Mouse (Mus musculus) forebrain, embryonic 10.5 days (tissue): ENCODE results near the gene C330007P06Rik. TPM values are rescaled to one million over a fixed set of nuclear protein-coding genes. Genes with fewer than 3 reads are reported as not detected.

Source experiments
- DNase-seq: peaks from one replicate; pipeline ENCODE4 v3.0.0-alpha.2; 2017; ENCODE audit warnings: low spot score; ENCODE audit errors: extremely low spot score
- H3K27ac ChIP-seq: fragments of 300-500 bp; sonication (generic); 2 replicates; pipeline ENCODE4 v1.5.1; 2016; ENCODE audit warnings: mild to moderate bottlenecking
- H3K27me3 ChIP-seq: fragments of 300-500 bp; sonication (generic); 2 replicates; pipeline ENCODE4 v1.6.1; 2016; ENCODE audit warnings: mild to moderate bottlenecking; ENCODE audit not compliant: poor library complexity, severe bottlenecking
- H3K36me3 ChIP-seq: fragments of 300-500 bp; sonication (generic); replicated peaks from 2 replicates; pipeline ENCODE4 v1.6.1; 2016; ENCODE audit warnings: mild to moderate bottlenecking, moderate library complexity
- H3K4me1 ChIP-seq: fragments of 300-500 bp; sonication (generic); 2 replicates; pipeline ENCODE4 v1.6.1; 2016
- H3K4me3 ChIP-seq: fragments of 300-500 bp; sonication (generic); 2 replicates; pipeline ENCODE4 v1.5.1; 2016; ENCODE audit warnings: mild to moderate bottlenecking, moderate library complexity
- H3K9me3 ChIP-seq: fragments of 300-500 bp; sonication (generic); 2 replicates; pipeline ENCODE4 v1.6.1; 2016; ENCODE audit warnings: mild to moderate bottlenecking, moderate library complexity
- WGBS: fragments of 180-500 bp; shearing (Covaris S2); methylation state at CpG from one replicate; pipeline ENCODE4 v1.1.7; 2016; 5-methylcytosine and 5-hydroxymethylcytosine counted together
- polyA plus RNA-seq: library from polyadenylated mRNA; unstranded; fragments of >200 nt; fragmentation: Nextera tagmentation; extraction: Ambion mirVana; gene quantifications from 2 replicates; pipeline ENCODE4 v1.2.1, GENCODE M21; 2016

The C330007P06Rik gene
- polyA plus RNA-seq, 1 experiment from 2014 or later = 32.7 TPM

- no peaks in the 10 kb centered on the region for H3K27me3 ChIP-seq
- H3K4me1 ChIP-seq = peaks cover 7% of the 10 kb centered on the region
- no peaks in the 10 kb centered on the region for H3K36me3 ChIP-seq
- DNase-seq = no peak
- peaks cover 6% of the 10 kb centered on the region; the same call in 1 of the 2 replicates for H3K9me3 ChIP-seq
- H3K4me3 ChIP-seq = no peak overlapping the region
- no peak overlapping the region for H3K27ac ChIP-seq
- 83% methylated on average over 3 of the region's 3 CpGs for WGBS
Observed at GRCm38 (mm10) chrX:36870372-36870771, 3.5 kb downstream of the C330007P06Rik start.

DNA sequence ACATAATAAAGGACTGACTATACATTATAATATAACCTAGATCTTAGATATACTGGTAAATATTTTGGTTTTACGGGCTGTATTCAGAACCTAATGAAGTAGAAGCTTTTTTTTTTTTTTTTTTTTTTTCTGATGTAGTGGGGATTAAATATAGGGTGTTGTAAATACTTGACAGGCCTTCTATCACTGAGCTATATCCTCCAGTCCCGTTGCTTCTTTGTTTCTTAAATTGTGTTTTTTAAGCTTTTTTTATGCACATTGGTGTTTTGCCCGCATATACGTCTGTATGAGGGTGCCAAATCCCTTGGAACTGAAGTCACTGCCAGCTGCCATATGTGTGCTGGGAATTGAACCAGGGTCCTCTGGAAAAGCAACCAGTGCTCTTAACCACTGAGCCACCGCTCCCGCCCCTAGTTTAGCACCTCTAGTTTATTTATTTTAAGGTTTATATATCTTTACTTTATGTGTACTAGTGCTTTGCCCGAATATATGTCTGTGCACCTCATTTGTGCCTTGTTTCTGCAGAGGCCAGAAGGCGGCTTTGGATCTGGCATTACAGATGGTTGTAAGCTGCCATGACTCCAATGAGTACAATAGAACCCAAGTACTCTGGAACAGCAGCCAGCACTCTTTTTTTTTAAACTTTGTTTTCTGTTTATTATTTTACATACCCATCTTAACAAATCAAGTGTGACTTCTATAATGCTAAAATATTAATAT is 9.1 kb downstream of the C330007P06Rik start:
- H3K27ac ChIP-seq = peak overlapping the region; percentile 81; the same call in 1 of the 2 replicates
- H3K4me1 ChIP-seq = peaks cover 10% of the 10 kb centered on the region
- DNase-seq = no peak

GRCm38 (mm10) chrX:36863766-36864608 is 9.9 kb downstream of the C330007P06Rik start:
- Histone ChIP-seq H3K9me3 (no peaks in the 10 kb centered on the region), H3K36me3 (0 out of 2 replicates have a peak, but pooled peaks cover 7% of the 10 kb centered on the region), H3K4me3 (peak overlapping the region; percentile 57), H3K27me3 (no peaks in the 10 kb centered on the region), H3K27ac (peak overlapping the region; percentile 81), H3K4me1 (peaks cover 10% of the 10 kb centered on the region)
- WGBS = 19% methylated on average over 43 of the region's 44 CpGs
- DNase-seq = peak; percentile 78

More for the DNA sequence above, 9.1 kb downstream of the C330007P06Rik start:
- Histone ChIP-seq H3K27me3 (no peaks in the 10 kb centered on the region), H3K4me3 (peak overlapping the region; percentile 57), H3K36me3 (0 out of 2 replicates have a peak, but pooled peaks cover 4% of the 10 kb centered on the region), H3K9me3 (no peaks in the 10 kb centered on the region)
- WGBS = 54% methylated on average over 8 of the region's 8 CpGs

DNA sequence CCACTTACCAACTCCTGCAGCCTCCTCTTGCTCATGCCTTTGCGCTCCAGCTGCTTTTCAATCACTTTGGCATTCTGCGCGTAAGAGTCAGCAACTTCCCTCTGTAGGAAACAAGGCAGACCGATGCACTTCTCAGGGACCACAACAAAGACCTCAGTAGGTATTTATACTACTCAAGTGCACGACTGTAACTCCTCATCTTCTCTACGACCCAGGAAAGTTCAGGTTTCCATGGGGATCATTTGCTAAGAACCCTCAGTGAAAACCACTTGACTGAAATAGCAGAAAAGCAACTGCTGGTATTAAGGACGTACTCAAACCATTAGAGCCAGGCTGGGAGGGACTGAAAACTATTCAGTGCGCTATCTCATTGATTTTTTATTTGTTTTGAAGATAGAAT is 21.3 kb downstream of the C330007P06Rik start:
- H3K27me3 ChIP-seq = no peaks in the 10 kb centered on the region
- no peak for DNase-seq
- H3K27ac ChIP-seq = no peak overlapping the region
- 86% methylated on average over 8 of the region's 8 CpGs for WGBS
- no peaks in the 10 kb centered on the region for H3K4me1 ChIP-seq
- no peaks in the 10 kb centered on the region for H3K9me3 ChIP-seq
- peaks cover 27% of the 10 kb centered on the region for H3K36me3 ChIP-seq
- H3K4me3 ChIP-seq = no peak overlapping the region

DNA sequence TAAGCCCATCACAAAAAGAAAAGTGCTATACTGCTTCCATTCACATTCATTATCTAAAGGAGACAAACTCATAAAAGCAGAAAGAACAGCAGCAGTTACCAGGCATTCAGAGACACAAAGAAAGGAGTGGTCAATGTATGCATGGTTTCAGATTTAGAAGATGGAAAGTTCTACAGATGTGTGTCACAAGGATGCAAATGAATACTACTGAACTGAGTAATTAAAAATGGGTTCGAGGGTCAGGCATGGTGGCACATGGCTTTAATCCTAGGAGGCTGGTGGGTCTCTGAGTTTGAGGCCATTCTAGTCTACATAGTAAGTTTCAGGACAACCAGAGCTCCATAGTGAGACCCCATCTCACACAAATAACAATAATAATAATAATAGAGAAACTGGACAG is 26.8 kb downstream of the C330007P06Rik start:
- Histone ChIP-seq H3K4me1 (no peaks in the 10 kb centered on the region), H3K4me3 (no peak overlapping the region), H3K9me3 (no peaks in the 10 kb centered on the region), H3K27ac (no peak overlapping the region), H3K27me3 (no peaks in the 10 kb centered on the region), H3K36me3 (peaks cover 15% of the 10 kb centered on the region)
- DNase-seq = no peak
- WGBS = 71% methylated on average over 1 of the region's 1 CpGs

- no peaks in the 10 kb centered on the region for H3K9me3 ChIP-seq
- WGBS = 88% methylated on average over 4 of the region's 4 CpGs
- H3K4me3 ChIP-seq = no peak overlapping the region
- no peak overlapping the region for H3K27ac ChIP-seq
- H3K4me1 ChIP-seq = no peaks in the 10 kb centered on the region
- H3K36me3 ChIP-seq = peaks cover 9% of the 10 kb centered on the region
- no peaks in the 10 kb centered on the region for H3K27me3 ChIP-seq
- DNase-seq = no peak
Observed at GRCm38 (mm10) chrX:36843346-36843990, 30.4 kb downstream of the C330007P06Rik start.

GRCm38 (mm10) chrX:36841698-36842097 is 32.2 kb downstream of the C330007P06Rik start:
- Histone ChIP-seq H3K36me3 (no peaks in the 10 kb centered on the region; the same call in 1 of the 2 replicates), H3K27me3 (no peaks in the 10 kb centered on the region), H3K27ac (no peak overlapping the region), H3K4me1 (no peaks in the 10 kb centered on the region), H3K9me3 (no peaks in the 10 kb centered on the region), H3K4me3 (no peak overlapping the region)
- no peak for DNase-seq
- 89% methylated on average over 6 of the region's 6 CpGs for WGBS

DNA sequence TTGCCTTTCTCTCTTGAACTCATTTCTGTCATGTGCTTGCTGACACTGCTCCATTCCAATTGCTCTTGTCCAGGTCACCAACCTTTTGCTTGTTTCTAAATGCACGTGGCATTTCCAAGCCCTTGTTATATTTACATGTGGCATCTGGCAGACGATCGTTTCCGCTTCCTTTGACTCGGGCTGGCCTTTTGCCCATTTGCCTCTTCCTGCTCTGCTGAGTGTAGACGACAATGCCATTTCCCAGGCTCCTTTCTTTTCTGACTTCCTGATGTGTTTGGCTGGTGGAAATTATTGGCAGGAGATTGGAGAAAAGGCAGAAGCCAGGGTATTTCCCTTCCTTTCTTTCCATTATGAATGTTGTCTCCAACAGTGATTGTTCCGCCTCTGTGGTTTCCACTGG is 34.5 kb downstream of the C330007P06Rik start:
- WGBS = 92% methylated on average over 7 of the region's 7 CpGs
- DNase-seq = no peak
- Histone ChIP-seq H3K36me3 (no peaks in the 10 kb centered on the region; the same call in 1 of the 2 replicates), H3K27me3 (no peaks in the 10 kb centered on the region), H3K27ac (no peak overlapping the region), H3K4me1 (peaks cover 3% of the 10 kb centered on the region; the same call in 1 of the 2 replicates), H3K9me3 (no peaks in the 10 kb centered on the region), H3K4me3 (no peak overlapping the region)

DNA sequence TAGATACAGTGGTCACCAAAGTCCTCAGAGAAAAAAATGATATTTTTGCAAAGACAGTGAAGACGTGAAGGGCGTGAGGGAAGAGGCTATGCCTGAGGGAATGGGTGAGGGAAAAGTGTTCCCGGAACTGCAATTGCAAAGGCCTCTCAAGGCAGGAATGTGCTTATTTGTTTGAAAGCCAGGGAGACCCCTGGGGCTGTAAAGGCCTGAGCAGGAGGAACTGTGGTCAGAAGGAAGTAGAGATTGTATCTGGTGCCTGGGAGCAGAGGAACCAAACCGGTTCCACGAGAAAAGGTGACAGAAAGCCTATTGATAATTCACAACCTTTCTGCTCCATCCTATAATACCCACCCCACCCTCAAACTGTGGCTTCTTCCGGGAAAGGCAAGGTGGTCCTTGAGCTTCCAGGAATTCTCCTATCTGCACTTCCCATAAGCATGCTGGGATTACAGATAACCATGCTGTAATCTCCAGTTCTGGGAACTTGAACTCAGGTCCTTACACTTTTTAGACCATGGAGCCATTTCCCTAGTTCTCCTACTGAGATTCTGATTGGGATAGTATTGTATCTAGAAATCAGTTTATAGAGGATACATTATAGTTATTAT is 36.7 kb downstream of the C330007P06Rik start:
- no peaks in the 10 kb centered on the region for H3K9me3 ChIP-seq
- 69% methylated on average over 6 of the region's 6 CpGs for WGBS
- H3K4me1 ChIP-seq = peaks cover 11% of the 10 kb centered on the region
- no peak overlapping the region for H3K27ac ChIP-seq
- no peak for DNase-seq
- no peaks in the 10 kb centered on the region for H3K27me3 ChIP-seq
- no peak overlapping the region for H3K4me3 ChIP-seq
- H3K36me3 ChIP-seq = no peaks in the 10 kb centered on the region

DNA sequence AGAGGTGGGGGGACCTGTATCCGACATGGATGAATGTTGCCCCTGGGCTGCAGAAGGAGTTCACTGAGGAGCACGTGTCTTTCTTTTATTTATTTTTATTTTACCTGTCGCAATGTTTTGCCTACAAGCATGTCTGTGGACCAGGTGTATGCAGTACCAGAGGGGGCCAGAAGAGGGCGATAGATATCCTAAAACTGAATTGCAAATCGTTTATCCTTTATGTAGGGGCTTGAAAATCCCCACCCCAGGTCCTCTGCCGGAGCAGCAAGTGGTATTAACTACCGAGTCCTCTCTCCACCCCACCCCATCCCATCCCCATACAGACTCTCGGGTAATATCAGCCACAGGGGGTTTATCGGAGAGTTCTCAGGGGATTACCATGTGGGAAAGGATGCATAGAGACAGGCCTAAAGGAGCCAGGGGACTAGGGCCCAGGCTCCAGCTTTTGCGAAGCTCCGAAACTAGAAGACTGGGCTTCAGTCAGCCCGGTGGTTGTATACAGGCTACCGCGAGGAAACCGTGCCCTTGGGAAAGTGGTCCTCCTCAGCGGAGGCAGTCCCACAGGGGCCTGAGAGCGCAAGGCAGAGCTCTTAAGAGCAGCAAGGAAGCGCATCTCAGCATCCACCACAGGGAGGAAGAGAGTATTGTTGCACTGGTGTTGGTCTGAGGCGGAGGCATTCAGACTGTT is 40.4 kb downstream of the C330007P06Rik start:
- peaks cover 11% of the 10 kb centered on the region for H3K4me1 ChIP-seq
- H3K27ac ChIP-seq = peak overlapping the region; percentile 70
- no peaks in the 10 kb centered on the region for H3K27me3 ChIP-seq
- peak overlapping the region; percentile 39 for H3K4me3 ChIP-seq
- 22% methylated on average over 19 of the region's 19 CpGs for WGBS
- DNase-seq = peak; percentile 75
- no peaks in the 10 kb centered on the region for H3K9me3 ChIP-seq
- H3K36me3 ChIP-seq = no peaks in the 10 kb centered on the region

DNA sequence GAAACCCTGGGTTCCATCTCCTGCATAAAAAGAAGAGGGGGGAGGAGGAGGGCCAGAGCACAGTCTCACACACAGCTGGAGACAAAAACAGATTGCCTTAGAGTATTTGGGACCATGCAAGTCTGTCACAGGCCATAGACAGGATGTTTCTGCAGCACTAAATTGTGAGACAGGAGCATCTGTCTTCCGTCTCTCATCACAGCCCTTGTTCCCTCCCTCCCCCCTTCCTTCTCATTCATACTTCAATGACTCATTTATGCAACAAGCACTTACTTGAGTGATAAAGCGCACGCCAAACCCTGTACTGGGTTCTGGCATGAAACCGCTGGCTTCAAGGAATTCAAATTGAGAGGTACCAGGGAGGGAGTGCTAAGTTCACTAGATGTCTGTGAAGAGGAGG is 42.3 kb downstream of the C330007P06Rik start:
- Histone ChIP-seq H3K9me3 (no peaks in the 10 kb centered on the region), H3K4me1 (peaks cover 11% of the 10 kb centered on the region), H3K27ac (no peak overlapping the region), H3K27me3 (no peaks in the 10 kb centered on the region), H3K4me3 (no peak overlapping the region), H3K36me3 (no peaks in the 10 kb centered on the region)
- 93% methylated on average over 4 of the region's 4 CpGs for WGBS
- DNase-seq = no peak

- no peak for DNase-seq
- Histone ChIP-seq H3K9me3 (no peaks in the 10 kb centered on the region), H3K4me1 (peaks cover 11% of the 10 kb centered on the region), H3K4me3 (no peak overlapping the region), H3K27me3 (no peaks in the 10 kb centered on the region), H3K27ac (no peak overlapping the region), H3K36me3 (no peaks in the 10 kb centered on the region)
- 49% methylated on average over 5 of the region's 5 CpGs for WGBS
Observed at GRCm38 (mm10) chrX:36830271-36830670, 43.6 kb downstream of the C330007P06Rik start.
